Mouse (Mus musculus) heart, postnatal 14 days (tissue): Measurements from ENCODE around the gene Fry. TPM values are rescaled to one million over a fixed set of nuclear protein-coding genes. Genes with fewer than 3 reads are reported as not detected.

Experiments used
- DNase-seq, 2 experiments: peaks; one replicate each; pipeline ENCODE4 v3.0.0; 2021 to 2022
- intact Hi-C: fragments of 180-260 bp; cut with DNase I; formaldehyde crosslinking; loops from one replicate; pipeline ENCODE4 v1.15.1; 2025
- total RNA-seq, 2 experiments: library from RNA; stranded (reverse); gene quantifications; 2 replicates each; pipeline ENCODE4 v1.2.3; 2021

Gene Fry
- total RNA-seq, 2 experiments from 2014 or later: 150 to 174 TPM

DNA sequence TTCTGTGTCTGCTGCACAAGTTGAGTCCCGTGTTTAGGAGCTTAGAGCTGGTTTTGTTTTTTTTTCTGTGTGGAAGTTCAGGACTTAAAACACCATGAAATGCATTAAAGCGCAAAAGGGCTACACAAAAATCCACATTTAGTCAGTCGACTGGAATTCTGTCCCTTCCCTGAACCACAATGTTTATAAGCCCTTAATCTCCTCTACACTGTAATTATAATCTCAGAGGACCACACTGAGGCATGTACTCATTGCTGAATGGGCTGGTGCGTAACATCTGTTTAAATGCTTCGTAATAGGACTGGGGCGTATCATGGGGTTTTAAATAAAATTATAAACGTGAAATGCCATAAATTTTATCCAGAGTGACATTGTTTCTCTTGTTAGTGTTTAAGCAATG lies 89.6 kb downstream of the Fry start:
- intact Hi-C loops: loop anchor here (1.0 kb wide), 1 partner anchor 40 kb away; no protein-coding TSS in a partner anchor
- no peak for DNase-seq

DNA sequence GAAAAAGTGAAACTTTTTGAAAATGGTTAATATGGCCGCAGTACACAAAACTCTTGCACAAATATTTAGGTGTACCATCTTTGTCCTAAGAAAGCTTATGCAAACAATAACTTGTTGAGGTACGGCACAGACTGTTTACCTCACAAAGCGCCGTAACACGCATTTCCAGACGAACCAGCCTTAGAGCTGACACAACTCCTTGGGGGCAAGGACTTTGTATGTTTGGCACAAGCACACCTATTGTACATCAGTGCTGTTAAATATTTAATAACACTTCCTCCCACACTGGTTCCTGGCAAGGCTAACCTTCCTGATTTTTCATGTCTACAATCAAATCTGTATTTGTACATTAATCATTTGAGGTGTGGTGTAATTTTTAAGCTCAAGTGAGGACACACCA lies 95.6 kb downstream of the Fry start:
- intact Hi-C loops: loop anchor here (2.0 kb wide), 1 partner anchor 19 kb away; no protein-coding TSS in a partner anchor
- DNase-seq: no peak

DNA sequence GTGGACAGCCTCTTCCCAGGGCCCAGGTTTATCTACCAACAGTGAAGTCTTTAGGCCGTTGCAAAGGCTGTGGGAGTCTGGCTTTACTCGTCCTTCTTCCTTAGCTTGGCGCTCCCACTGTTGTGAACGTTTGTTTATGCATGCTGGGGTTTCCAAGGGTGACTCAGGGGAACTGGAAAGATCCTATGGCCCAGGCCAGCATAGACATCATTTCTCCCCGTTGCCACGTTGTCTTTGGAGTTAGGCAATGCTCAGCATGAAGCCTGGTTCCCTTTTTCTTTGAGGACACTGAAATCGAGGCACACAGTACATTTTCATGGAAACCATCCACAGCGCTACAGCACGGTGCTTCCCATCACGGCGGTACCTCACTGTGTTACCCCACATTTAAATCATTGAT lies 97.6 kb downstream of the Fry start:
- intact Hi-C loops: no loop called here

DNA sequence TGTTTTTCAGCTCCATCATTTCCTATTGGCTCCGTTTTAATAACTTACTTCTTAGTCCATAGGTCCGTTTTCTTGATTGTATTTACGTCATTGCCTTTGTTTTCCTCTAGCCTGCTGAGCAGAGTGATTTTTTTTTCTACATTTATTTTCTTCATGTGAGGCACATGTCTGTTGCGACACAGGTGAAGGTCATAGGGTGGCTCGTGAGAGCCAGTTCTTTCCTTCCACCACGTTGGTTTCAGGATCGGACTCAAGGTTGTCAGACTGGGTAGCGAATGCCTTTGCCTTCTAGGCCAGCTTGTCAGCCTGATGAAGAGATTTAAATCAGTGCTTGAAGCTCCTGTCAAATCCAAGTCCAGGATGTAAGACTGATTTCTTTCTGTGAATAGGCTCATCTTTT lies 101.0 kb downstream of the Fry start:
- DNase-seq: no peak
- intact Hi-C loops: no loop called here

More for the DNA sequence above, 97.6 kb downstream of the Fry start:
- DNase-seq: no peak

DNA sequence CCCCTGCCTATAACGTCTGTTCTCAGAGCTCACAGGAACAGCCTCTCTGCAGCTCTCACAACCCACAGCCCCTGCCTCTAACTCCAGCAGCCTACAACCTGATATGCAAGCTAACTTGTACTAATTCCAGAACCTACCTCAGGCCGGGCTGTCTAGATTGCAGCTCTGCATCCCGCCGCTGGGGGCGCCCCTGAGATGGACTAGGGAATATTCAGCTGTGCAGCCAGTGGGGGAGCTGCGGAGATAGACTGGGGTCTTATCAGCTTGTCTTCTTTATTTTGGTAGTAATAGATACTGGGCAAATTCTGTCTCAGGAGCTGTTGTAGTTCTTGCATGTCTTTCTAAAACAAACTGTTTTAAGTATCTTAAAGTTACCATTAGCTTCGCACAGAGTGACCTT lies 101.9 kb downstream of the Fry start:
- intact Hi-C loops: no loop called here
- peak; percentile 35 to 66 for DNase-seq

DNA sequence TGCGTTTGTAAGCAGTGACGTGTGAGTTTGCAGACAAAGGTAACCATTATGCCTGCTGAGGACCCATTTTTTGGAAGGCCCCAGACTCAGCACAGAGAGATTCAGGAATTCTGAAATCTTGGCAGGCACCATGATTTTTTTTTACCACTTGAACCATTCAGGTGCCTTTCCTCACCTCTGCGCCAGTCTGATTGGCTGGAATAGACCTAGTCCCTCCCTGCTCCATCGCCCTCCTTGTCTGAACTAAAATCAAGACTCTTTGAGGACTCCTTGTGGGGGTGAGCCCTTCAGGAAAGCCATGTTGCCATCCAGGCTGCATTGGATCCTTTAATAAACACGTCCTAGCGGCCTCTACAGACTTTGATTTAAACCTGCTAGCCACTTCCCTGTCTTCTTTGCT lies 103.4 kb downstream of the Fry start:
- intact Hi-C loops: no loop called here
- DNase-seq: no peak

DNA sequence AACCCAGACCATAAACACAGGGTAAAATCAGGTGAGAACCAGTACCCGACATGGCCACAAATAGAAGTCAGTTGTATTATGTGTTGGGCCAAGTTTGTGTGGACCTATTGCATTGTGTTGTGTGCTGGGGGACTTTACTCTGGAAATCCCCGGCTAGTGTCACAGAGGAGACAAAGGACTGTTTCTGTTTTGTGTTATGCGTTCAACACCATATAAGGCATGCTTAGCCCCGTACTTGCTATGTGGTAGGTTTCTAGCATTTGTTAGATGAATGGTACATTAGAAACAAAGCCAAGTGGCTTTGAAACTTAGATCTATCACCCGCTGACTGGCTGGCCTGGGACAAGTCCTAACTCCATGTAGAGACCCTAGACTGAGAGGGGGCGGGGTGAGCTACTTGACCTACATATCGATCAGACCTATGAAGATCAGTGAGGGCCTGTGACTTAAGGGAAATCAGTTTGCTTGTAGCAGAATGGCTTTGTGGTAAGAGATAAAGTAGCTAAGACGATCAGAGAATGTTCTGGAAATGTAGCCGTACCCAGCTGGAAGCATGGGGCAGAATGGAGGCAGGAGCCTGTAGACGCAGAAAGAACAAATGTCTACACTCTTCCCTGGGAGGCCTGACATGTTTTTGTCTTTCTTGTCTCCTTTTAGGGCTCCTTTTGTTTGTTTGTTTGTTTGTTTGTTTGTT lies 105.2 kb downstream of the Fry start:
- intact Hi-C loops: no loop called here
- DNase-seq: no peak

DNA sequence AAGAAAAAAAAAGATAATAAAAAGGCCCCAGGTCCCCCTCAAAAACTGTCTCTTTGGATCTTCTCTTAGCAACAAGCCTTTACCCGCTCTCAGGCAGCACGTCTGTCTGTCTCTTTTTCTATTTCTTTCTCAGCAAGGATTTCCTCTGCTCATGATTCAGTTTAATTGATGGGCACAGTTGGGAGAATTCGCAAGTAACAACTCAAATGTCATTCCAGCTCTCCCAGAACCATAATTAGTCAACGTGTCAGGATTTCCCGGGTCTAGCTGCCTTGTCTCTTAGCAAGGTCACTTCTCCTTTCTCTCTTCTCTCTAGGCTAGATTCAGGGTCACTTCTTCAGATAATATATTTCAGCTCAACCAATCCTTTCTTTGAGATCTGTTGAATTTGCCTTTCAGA lies 110.6 kb downstream of the Fry start:
- DNase-seq: no peak
- intact Hi-C loops: no loop called here

DNA sequence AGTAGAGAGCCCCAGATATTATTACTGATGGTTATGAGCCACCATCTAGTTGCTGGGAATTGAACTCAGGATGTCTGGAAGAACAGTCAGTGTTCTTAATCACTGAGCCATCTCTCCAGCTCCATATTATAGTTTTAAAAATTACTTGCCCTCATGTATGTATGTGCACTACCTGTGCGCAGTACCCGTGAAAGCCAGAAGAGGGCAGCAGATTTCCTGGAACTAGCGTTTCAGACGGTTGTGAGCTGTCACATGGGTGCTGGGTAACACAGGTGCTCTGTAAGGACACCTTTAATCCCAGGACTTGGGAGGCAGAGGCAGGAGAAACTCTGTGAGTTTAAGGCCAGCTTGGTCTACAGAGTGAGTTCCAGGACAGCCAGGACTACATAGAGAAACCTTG lies 111.3 kb downstream of the Fry start:
- intact Hi-C loops: loop anchor here (5.0 kb wide), 1 partner anchor 198 kb away; no protein-coding TSS in a partner anchor
- no peak for DNase-seq

DNA sequence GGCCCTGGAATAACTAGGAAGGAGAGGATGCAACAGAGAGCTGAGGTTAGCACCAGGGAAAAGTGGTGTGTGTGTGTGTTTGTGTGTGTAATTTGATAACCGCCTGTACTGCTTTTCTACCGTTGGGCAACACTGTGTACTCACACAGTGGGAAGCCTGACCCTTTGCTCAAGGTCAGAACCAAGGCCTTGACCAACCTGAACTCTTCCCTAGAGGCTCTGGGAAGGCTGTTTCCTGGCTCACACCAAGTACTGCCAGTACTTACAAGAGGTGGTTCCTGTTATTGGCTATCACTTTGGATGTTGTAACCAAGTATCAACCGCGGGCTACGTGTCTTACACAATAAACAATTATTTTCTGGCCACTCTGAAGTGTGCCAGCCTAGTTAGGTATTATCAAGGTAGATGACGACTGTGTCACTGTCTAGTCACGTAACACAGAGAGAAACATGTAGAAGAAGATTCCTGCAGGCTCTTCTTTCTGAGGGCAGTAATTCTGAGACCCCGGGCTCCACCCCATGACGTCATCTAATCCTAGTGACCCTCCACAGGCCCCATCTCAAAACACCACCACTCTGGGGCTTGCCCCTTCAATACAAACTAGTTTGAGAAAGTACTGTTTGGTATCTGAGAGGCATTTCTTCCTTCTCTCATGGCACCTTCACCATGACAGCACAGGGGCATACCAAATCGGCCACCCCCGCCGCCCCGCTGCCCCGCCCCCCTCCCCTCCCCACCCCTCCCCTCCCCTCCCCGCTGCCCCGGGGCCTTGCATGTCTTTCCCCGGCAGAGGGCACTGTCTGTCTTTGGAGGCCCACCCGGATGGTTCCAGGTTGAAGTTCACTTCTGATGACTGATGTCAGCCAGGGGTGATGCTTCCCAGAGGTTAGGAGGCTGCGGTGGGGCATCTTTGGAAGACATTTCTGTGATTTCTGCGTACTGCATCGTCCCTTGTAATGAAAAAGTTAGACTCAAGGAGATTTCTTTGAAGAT lies 114.0 kb downstream of the Fry start:
- DNase-seq: peak; percentile 36 to 57
- intact Hi-C loops: loop anchor here (1.0 to 5.0 kb wide), 2 partner anchors 64 to 195 kb away; no protein-coding TSS in a partner anchor

DNA sequence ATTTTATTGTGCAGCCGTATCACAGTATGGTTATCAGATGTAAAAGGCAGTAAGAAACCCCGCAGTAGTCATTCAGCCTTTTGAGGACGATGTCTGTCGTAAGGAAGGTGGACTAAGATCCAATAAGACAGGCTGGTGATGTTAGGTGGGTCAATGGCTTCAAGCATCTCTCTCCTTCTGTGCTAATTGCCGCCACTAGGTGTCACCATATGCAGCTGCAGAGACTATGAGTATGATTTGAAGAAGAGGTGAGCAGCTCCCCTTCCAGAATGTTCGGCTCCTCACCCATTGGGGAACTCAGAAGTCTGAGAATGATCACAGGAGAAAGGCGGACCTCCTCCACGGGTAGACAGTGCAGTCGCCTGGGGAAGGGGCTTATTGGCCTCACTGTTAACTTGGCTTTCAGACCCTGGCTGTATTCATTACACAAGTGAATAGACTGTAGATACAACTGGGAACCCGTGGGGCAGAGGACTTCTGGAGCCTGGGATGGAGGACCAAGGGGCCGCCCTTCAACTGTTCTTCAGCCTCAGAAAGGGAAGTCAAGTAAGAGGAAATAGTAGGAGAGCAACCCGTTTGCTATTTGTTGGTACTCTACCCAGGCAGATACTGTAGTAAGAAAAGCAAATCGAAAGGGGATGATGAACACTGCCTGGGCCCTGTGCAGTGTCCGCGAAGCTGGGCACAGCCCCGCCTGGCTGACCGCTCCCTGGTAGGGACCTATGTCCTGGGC lies 114.9 kb downstream of the Fry start:
- DNase-seq: peak; percentile 72 to 81
- intact Hi-C loops: loop anchor here (1.0 to 5.0 kb wide), 2 partner anchors 65 to 194 kb away; no protein-coding TSS in a partner anchor

DNA sequence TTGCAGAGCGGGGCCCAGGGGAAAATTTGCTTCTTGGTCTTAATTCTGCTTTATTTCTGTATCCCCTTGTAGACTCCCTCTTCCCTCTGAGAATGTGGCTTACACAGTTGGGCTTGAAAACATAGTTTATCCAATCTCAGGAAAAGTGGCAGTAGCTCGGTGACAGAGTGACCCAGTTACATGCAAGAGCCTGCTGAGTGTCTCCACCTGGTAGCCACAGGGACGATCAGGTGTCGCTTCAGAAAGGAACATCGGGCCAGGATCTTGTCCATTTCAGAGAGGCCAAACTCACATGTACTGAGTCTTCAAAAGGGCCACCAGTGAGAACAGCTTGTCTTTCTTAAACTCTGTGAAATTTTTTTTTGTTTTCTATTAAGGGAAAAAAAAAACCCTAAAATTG lies 117.5 kb downstream of the Fry start:
- intact Hi-C loops: no loop called here
- DNase-seq: no peak

DNA sequence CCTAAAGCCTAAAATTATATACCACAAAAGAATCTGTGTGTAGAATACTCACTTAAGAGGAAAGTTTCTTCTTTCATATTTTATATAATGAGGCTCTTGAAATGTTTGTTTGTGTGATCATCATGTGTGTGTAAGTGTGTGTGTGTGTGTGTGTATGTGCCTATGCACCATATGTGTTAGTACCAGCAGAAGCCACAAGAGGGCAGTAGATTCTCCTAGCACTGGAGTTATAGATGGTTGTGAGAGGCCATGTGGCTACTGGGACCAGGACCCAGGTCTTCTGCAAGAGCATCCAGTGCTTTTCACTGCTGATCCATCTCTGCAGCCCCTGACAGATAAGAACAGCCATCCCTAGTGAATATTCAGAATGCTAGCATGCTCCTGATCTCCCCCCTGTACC lies 118.2 kb downstream of the Fry start:
- DNase-seq: no peak
- intact Hi-C loops: no loop called here

DNA sequence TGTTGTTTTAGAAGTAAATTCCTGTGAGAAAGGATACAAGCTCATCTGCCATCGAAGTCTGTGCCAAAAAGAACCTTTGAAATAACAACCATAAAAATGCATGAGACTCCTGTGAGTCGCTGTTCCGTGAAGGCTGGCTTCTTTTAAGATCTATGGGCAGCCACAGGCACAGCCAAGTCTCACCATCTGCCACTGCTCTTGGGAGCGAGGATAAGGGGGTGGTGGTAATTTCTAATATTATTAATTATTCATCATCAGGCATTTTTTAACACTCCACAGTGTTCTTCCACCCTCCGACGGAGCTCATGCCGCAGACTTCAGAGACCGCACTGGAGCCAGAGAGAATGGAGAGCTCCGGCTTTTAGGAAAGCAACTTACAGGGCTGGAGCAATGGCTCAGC lies 123.2 kb downstream of the Fry start:
- no peak for DNase-seq
- intact Hi-C loops: no loop called here

DNA sequence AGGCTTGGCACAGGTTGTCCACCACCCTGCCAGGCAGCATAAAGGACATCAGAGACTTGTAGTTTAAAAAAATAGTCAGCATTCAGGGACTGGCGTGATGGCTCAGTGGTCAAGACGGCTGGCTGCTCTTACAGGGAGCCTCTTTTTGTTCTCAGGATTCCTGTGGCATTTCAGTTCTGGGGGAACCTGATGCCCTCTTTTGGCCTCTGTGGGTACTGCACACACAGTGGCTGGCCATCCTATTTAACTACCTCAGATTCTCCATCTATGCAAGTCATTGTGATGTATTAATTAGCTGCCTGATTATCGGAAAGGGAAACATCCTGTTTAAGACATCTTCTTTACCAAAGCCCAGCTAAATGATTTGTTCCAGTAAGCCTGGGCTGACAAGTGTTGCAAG lies 128.3 kb downstream of the Fry start:
- DNase-seq: no peak
- intact Hi-C loops: no loop called here

DNA sequence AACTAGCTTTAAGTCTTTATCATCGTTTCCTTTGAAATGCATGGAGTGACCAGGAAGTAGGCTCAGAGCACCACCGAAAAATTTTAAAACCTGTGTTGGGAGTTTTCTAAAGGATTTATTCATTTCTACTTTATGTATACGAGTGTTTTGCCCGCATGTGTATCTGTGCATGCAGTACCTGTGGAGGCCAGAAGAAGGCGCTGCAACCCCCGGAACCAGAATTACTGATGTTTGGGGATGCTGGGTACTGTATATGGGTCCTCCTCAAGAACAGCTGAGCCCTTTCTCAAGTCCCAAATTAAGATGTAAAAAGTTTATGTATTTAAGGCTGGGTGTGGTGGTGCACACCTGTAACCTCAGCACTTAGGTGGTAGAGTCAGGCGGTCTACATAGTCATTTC lies 139.3 kb downstream of the Fry start:
- DNase-seq: no peak
- intact Hi-C loops: no loop called here

DNA sequence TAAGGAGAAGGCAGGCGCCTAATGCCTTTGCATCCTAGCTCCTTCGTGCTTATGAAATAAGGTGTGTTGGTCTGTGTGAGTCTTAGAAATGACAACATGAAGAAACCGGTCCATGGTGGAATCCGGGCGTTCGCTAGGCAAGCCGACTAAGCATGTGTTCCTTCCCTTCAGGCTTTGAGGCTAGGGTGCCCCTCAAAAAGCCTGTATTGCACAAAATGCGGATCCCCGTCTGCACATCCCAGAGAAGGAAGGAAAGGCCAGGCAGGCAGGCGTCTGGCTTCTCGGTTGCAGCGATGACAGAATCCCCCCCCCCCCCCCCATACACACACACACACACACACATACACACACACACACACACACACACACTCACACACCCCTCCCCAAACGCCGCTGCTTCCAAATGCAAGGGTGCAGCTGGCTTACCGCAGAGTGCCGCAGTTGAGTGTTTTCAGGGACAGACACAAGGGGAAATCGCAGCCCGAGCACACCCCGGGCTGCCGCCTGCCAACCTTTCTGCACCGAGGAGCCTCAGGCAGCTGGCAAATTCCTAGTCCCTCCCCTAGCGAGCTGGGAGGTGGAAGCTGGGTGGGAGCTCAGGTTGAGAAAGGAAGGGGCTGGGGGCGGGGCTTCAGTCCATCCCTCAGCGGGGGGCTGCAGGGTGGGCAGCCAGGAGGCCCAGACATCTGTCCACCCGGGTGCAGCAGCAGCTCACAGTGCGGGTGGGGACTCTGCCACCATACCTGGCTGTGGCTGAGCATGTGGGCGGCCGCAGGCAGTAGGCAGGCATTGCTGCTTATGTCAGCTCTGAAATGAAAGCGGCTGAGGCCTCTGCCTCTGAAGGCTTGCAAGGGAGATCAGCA lies 141.0 kb downstream of the Fry start:
- intact Hi-C loops: no loop called here
- peak; percentile 50 to 57 for DNase-seq

DNA sequence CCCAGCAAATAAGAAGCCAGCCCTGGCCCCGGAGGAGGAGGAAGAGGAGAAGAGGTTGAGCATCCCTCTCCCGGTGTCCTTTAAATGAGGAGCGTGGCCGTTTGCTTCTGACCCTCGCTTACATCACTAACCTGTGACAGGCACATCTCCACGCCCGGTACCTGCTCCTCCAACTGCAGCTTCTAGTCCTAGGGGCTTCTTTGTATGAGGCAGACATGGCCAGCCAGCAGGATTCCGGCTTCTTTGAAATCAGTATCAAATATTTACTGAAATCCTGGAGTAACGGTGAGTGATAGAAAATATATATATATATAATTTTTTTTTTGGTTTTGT lies 141.6 kb downstream of the Fry start:
- DNase-seq: no peak
- intact Hi-C loops: no loop called here

DNA sequence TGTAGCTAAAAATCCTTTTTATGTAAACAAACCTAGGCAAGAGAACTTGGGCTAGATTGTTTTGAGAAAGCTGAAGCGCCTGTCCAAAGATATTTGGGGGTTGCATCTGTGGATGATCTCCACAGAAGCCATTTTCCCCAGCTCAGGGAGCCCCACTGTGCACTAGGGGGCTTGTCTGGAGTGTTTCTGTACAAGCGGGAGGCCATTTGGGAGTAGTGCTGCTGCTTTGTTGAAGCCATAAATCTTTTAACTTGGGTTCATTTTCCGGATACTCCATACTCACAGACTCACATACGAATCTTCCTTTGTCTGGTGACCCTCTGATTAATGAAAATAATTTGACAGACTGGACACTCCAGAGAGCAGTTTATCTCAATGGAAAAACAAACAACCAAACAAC lies 142.9 kb downstream of the Fry start:
- no peak for DNase-seq
- intact Hi-C loops: no loop called here
